In the genomic region with DNA sequence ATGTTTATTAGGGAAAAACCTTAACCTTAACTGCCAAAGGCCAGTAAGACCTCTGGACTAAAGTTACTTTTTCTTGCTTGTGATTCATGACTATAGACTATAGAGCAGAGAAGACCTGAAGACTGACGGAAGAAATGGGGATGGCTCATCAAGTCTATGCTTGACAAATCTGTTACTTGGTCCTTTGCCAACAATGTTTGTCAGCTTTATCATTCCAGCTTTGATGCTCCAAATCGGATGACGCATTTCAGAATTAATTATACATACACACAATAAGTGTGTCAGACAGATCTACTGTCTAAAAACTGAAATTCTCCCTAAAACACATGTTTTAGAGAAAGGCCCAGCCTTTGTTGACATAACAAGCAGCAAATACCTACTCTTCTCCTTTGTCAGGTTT, we compare ENCODE assay signal across 16 mouse cellular contexts.
"Had no signal": no experiment of that assay in that cellular context is flagged by ENCODE, and none has a peak within 500 bp of the region (broad histone marks: within the 10 kb centered on the region; RNA-seq: fewer than 3 reads in every experiment).

No protein-coding gene starts in this region.

- ATAC-seq: midbrain, embryonic 16.5 days had no signal

- H3K27ac ChIP-seq: midbrain, embryonic 10.5 days; midbrain, embryonic 12.5 days; neural tube, embryonic 13.5 days; neural tube, embryonic 15.5 days had no signal

- H3K27me3 ChIP-seq: midbrain, embryonic 12.5 days; neural tube, embryonic 13.5 days; neural tube, embryonic 15.5 days had no signal

- H3K4me1 ChIP-seq: midbrain, embryonic 10.5 days; midbrain, embryonic 12.5 days; neural tube, embryonic 13.5 days; neural tube, embryonic 15.5 days had no signal

- H3K4me3 ChIP-seq: midbrain, embryonic 10.5 days; midbrain, embryonic 12.5 days; myocyte; neural tube, embryonic 13.5 days; neural tube, embryonic 15.5 days had no signal

- H3K4me2 ChIP-seq: lung, embryonic 14.5 days; midbrain, embryonic 12.5 days; neural tube, embryonic 13.5 days; neural tube, embryonic 15.5 days had no signal

- H3K9ac ChIP-seq: lung, embryonic 14.5 days; midbrain, embryonic 12.5 days; neural tube, embryonic 13.5 days; neural tube, embryonic 15.5 days had no signal

- H3K9me3 ChIP-seq: midbrain, embryonic 10.5 days; midbrain, embryonic 12.5 days; neural tube, embryonic 13.5 days; neural tube, embryonic 15.5 days had no signal

- DNase-seq: lung, adult 18-20 months; lung, embryonic 14.5 days; lung, postnatal 10 days; lung, postnatal 4 days; midbrain, embryonic 14.5 days; retina, postnatal 1 day; right cerebral cortex, adult 18-20 months; thymus, adult 18-20 months; thymus, postnatal 14 days; thymus, postnatal 36 days had no signal
